ENCODE assay signal across 8 mouse cellular contexts in the genomic region with DNA sequence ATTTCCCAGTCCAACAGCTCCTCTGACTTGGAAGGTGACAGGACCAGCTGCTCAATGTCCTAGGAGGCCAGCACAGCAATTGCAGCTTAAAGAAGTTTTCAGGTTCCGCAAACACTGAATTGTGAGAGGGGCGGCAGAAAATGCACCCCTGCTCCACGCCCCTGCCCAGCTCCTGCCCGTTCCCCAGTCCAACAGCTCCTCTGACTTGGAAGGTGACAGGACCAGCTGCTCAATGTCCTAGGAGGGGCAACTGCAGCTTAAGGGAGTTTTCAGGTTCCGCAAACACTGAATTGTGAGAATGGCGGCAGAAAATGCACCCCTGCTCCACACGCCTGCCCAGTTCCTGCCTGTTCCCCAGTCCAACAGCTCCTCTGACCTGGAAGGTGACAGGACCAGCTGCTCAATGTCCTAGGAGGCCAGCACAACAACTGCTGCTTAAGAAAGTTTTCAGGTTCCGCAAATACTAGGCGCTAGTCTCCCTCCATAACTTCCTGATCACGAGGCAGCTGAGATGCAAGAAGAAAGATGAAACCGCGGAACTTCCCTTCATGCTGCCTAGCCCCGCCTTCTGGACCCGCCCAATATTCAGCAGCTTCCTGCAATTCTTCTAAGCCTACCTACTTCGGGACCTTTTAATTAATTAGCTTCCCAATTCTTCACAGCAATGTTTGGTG. TPM values are rescaled to one million over a fixed set of nuclear protein-coding genes. Genes with fewer than 3 reads are reported as not detected.
A peak's percentile ranks its signal among the peaks of the same experiment; 100 is the strongest.
DNase-seq lines count a peak whose midpoint lies in the region; ATAC-seq lines count a peak whose summit lies in the region.
"Not testable (repeated sequence)": the region's sequence is repeated elsewhere in the genome, so short reads cannot be mapped to it uniquely, and the experiment has no call there.

A gene (minus strand): TSS at position 497 of the 674 bp plus-strand sequence.

- peak within 1 kb of the TSS; percentile 58 for H3K4me2 ChIP-seq in embryonic facial prominence, embryonic 11.5 days (ENCODE audit: low read depth, low read length)
- peak within 1 kb of the TSS; percentile 68 for H3K4me2 ChIP-seq in limb, embryonic 12.5 days

- peak within 1 kb of the TSS; percentile 37 for H3K4me3 ChIP-seq in embryonic facial prominence, embryonic 11.5 days (ENCODE audit: low read depth, low read length)
- H3K4me3 ChIP-seq in limb, embryonic 12.5 days (replicated peaks) = peak within 1 kb of the TSS; percentile 52

- peak; percentile 37 for DNase-seq in NIH3T3 (ENCODE audit: low read depth)
- DNase-seq in embryonic facial prominence, embryonic 11.5 days (ENCODE audit: low spot score) = peak; percentile 70
- DNase-seq in heart, adult 18-20 months = peak; percentile 61 to 76
- DNase-seq in induced T-regulatory cell, adult 2 months (ENCODE audit: low read depth) = peak; percentile 90
- peak; percentile 5 for DNase-seq in ovary, postnatal 14 days (ENCODE audit: low spot score)
- DNase-seq in thymus, postnatal 36 days = peak; percentile 61 to 69

- H3K36me3 ChIP-seq in embryonic facial prominence, embryonic 11.5 days (replicated peaks; ENCODE audit: control insufficient read depth, insufficient read depth, low read depth, low read length); limb, embryonic 12.5 days: not testable (repeated sequence)

- not testable (repeated sequence) for H3K9me3 ChIP-seq in embryonic facial prominence, embryonic 11.5 days (replicated peaks; ENCODE audit: control insufficient read depth, low read length); limb, embryonic 12.5 days

- WGBS in embryonic facial prominence, embryonic 11.5 days = 10% methylated on average over 15 of the region's 15 CpGs
- WGBS in limb, embryonic 12.5 days = 11% methylated on average over 15 of the region's 15 CpGs

- peak; percentile 72 for ATAC-seq in embryonic facial prominence, embryonic 11.5 days (replicated peaks; ENCODE audit: insufficient number of reproducible peaks, low FRiP score, low TSS enrichment, low read depth)
- ATAC-seq in limb, embryonic 12.5 days (ENCODE audit: insufficient number of reproducible peaks, insufficient read depth, low FRiP score, low TSS enrichment, low read depth) = peak; percentile 66; the same call in 1 of the 2 replicates
- ATAC-seq in megakaryocyte, adult 5-6 weeks (ENCODE audit: poor library complexity, severe bottlenecking) = peak; percentile 87

- H3K27me3 ChIP-seq in embryonic facial prominence, embryonic 11.5 days (ENCODE audit: control insufficient read depth, insufficient read depth, low read length); limb, embryonic 12.5 days: not testable (repeated sequence)

- not testable (repeated sequence) for H3K4me1 ChIP-seq in embryonic facial prominence, embryonic 11.5 days (ENCODE audit: control insufficient read depth, insufficient read depth, low read length); limb, embryonic 12.5 days (replicated peaks)

- H3K27ac ChIP-seq in embryonic facial prominence, embryonic 11.5 days (replicated peaks; ENCODE audit: low read depth, low read length) = not testable (repeated sequence)
- H3K27ac ChIP-seq in limb, embryonic 12.5 days = peak within 1 kb of the TSS; percentile 74

- peak within 1 kb of the TSS; percentile 46 for H3K9ac ChIP-seq in embryonic facial prominence, embryonic 11.5 days (replicated peaks; ENCODE audit: low read length)
- peak within 1 kb of the TSS; percentile 61 for H3K9ac ChIP-seq in limb, embryonic 12.5 days (replicated peaks)

RNA-seq across cellular contexts. Expression of the gene that starts here (rescaled TPM):
- 10.6 and 11.0 TPM in 2 replicates for polyA plus RNA-seq in embryonic facial prominence, embryonic 11.5 days (2014; fragmentation: Nextera tagmentation; extraction: Ambion mirVana)
- total RNA-seq in heart, adult 18-20 months (2021) = 1 to 10 TPM; 2.1 to 2.2 TPM
- 8.0 and 8.4 TPM in 2 replicates for polyA plus RNA-seq in limb, embryonic 12.5 days (2016; fragmentation: Nextera tagmentation; extraction: Ambion mirVana)
- total RNA-seq in megakaryocyte, adult 5-6 weeks (2015) = 77.3 and 82.7 TPM in 2 replicates
- 41.7 and 44.5 TPM in 2 replicates for total RNA-seq in megakaryocyte, adult 5-6 weeks (2017)

Comparison
In these comparisons a context has a peak if more than half of its experiments do, and no peak if none do; other contexts are left out.
1. RNA of the gene that starts here (total RNA-seq): 41.7 to 82.7 TPM in megakaryocyte, adult 5-6 weeks; 2.1 to 2.2 TPM in heart, adult 18-20 months; every median in the first group is over 10 times any median in the second.
2. DNase-seq: peak in every context shown above with its lines; median percentile 90 in induced T-regulatory cell, adult 2 months; 70 in embryonic facial prominence, embryonic 11.5 days; 68 in heart, adult 18-20 months; 65 in thymus, postnatal 36 days; 37 in NIH3T3; 5 in ovary, postnatal 14 days.
3. Peak in every context shown above with its lines, with median percentiles within 50 percentile points of each other: ATAC-seq.